Mouse (Mus musculus): ENCODE data around the gene Tmtc1.

The Tmtc1 gene

GRCm38 (mm10) chr6:148443726-148444701 is at the start of gene Tmtc1:
Gene Tmtc1, minus strand, starts transcription at chr6:148444389.
- peak; percentile 84 for DNase-seq

DNA sequence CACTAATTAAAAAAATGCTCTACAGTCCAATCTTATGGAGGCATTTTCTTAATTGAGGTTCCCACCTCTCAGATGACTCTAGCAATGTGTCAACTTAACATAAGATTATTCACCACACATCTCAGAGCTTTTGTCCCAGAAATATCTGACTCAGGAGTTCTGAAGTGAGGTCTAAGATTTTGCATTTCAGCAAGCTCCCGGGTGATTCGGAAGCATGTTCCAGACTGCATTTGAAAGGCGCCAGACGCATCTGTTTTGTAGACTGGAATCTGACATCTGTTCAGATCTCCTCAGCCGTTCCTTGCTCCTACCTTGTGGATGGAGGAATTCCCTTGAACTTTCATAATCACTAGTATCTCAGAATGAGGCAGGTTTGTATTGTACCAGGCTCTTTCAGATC is 47.7 kb upstream of the Tmtc1 start:
- no peak for DNase-seq

GRCm38 (mm10) chr6:148486756-148487155 is 42.6 kb upstream of the Tmtc1 start:
- no peak for DNase-seq

- DNase-seq = no peak
Observed at GRCm38 (mm10) chr6:148481894-148482293, 37.7 kb upstream of the Tmtc1 start.

GRCm38 (mm10) chr6:148479671-148480237 is 35.6 kb upstream of the Tmtc1 start:
- DNase-seq = no peak

- no peak for DNase-seq
Observed at GRCm38 (mm10) chr6:148478350-148478749, 34.2 kb upstream of the Tmtc1 start.

DNA sequence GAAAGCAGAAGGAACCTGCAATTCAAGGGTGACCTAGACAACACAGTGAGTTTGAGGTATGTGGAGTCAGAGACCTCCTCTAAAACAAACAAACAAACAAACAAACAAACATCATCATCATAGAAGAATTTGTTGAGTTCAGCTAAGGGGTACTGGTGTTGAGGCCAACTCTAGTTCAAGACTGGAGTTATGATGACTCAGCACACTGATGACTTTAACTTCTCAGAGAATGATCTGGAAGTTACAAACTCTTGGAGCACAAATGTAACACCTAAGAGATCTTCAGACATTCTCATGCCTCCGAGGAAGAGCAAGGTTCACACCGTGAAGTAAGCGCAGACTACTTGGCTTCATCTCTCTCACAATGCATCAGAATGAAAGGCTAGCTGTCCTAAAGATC is 28.1 kb upstream of the Tmtc1 start:
- no peak for DNase-seq

- DNase-seq = peak; percentile 44
Observed at GRCm38 (mm10) chr6:148467924-148468389, 23.8 kb upstream of the Tmtc1 start.

DNA sequence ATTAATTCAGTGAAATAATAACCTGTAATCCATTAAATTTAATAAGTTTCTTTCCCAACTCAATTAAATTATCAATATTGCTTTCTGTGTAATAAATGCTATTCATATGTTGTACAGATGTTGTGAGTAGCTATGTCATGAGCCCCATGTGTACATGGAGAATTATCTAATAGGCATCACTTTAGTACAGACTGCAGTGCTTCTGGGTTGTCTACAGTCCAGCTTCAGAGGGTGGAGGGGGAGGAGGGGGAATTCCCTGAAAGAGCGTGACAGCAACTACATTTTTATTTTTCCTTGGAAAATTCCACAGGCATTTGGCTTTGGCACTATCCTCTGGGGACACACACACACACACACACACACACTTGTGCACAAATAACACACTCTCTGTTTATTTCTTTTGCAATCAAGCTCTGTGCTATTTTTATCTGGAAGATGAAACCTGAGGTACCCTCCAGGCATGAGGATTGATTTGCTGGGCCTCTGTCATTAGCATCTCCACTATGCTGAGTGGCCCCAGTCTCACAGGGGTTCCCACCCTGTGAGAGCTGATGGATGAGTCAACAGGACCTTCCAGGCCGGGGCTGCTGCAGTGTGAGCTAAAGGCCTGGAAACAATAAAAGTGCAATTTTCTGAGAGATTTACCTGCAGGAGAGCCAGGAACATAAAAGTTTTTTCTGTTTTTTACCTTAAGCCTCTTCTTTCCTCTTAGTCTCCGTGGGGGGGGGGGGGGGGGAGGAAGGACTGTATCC is 23.2 kb upstream of the Tmtc1 start:
- peak; percentile 19 for DNase-seq

GRCm38 (mm10) chr6:148459636-148460035 is 15.4 kb upstream of the Tmtc1 start:
- no peak for DNase-seq

DNA sequence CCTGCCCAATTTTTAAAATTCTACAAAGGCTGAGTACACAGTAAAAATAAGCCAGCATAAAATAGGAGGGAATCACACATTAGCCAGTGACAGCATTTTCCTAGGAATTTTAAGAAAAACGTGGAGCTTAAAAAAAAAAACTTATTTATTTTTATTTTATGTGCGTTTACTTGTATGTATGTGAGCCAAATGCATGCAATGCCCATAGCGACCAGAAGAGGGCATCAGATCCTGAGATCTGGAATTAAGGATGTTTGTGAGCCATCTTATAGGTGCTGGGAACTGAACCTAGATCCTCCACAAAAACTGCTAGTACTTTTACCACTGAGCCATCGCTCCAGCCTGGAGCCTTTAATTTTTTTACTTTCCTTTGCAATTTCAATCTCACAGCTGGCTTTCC is 11.3 kb upstream of the Tmtc1 start:
- DNase-seq = no peak

DNA sequence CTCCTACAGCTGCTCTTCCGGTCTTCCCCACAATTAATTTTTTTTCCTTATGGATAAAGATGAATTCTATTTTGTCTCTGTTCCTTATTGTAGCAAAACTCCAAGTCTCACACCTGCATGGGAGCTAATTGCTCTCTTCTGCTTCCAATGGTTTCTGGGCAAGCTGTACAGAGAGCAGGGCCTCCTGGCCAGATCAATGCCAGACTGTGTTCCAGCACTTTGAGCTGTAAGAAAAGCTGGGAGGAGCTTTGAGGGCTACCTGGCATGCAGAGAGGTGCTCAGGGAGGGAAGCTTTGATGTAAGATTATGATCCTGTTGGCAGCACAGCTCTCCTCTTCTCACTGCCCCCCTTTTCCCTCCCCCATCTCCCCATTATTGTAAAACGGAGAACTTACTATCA is 10.6 kb upstream of the Tmtc1 start:
- no peak for DNase-seq

GRCm38 (mm10) chr6:148448151-148448550 is 4.0 kb upstream of the Tmtc1 start:
- no peak for DNase-seq

- DNase-seq = no peak
Observed at GRCm38 (mm10) chr6:148446113-148446512, 1.9 kb upstream of the Tmtc1 start.

DNA sequence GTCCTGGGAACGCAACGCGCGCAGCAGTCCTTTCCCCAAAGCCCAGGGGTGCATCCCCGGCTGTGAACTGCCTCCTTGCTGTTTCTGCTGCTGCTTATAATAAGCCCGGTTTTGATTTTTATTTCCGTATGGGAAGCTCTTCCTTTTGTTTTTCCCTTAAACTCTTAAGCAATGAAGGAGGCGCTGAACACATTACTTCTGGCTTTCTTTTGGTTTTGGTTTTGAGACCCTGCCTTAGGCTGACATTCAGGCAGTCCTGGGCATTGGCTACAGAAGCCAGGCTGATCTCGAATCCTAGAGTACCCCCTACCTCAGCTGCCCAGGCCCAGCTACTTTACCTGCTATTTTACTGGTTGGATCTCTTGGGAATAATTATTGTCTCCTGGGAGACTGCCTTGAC is 607 bp upstream of the Tmtc1 start:
- no peak for DNase-seq

- DNase-seq = peak; percentile 14
Observed at GRCm38 (mm10) chr6:148443291-148443725, 881 bp downstream of the Tmtc1 start.

DNA sequence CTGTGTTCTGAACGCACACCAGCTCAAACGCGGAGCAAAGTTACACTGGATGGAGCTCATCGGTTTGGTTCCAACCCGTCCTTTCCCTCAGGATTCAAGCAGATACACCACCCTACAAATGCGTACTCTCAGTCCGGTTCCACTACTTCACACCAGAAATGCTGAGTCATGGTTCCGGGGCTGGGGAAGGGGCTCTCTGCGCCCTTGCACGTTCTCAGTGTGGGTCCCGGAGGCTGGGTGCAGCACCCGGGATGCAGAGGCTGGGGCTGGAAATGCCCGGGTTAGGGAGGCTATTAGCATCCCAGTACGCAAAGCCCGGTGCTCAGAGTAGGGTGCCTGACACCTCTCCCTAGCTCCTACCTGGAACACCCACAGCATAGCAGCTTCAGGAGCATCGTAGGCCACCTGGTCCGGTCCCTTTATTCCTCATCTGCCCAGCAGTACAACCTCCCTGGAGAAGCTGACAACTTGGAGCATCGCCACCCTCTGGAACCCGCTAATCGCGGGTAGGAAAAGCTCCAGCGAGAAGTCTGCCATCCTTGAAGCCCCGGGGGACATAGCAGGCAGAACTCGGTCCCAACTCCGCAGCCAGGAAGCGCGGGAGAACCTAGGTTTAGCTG is 1.4 kb downstream of the Tmtc1 start:
- peak; percentile 31 for DNase-seq

GRCm38 (mm10) chr6:148441871-148442270 is 2.3 kb downstream of the Tmtc1 start:
- peak; percentile 14 for DNase-seq

- DNase-seq = no peak
Observed at GRCm38 (mm10) chr6:148439101-148439500, 5.1 kb downstream of the Tmtc1 start.

DNA sequence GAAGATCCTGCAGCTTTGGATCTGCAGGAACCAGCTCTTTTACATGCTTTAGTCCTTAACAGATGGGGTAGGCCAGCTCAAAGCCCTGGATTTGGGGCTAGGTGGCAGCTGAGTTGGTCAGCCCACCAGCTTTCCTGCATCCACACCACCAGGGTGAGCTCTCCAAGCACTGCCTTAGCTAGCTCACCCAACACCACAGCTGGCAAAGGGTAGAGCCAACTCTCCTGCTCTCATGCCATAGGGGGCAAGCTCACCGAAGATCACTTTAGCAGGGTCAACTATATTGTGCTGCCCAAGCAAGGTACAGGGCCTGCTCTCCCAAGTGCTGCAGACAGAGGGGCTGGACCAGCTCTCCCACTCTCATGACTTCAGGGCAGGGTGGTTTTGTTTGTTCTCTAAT is 6.6 kb downstream of the Tmtc1 start:
- no peak for DNase-seq

- DNase-seq = no peak
Observed at GRCm38 (mm10) chr6:148436441-148437001, 7.7 kb downstream of the Tmtc1 start.

DNA sequence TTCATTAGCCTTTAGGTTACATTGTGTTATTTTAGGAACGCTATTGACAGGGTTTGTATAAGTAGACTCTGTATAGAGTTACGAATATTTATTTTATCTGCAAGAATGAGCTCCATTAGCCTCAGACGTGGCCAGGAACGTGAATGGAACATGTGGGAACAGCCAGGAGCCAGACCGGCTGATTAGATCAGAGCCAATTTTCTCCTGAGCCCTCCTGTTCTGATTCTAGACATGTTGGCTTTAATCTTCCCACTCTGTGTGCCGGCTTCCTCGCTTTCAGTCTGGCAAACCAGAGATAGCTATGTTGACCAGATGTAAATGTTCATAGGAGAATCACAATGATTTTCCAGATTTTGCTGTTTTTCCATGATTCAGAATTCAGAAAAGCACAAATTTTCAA is 22.6 kb downstream of the Tmtc1 start:
- no peak for DNase-seq

DNA sequence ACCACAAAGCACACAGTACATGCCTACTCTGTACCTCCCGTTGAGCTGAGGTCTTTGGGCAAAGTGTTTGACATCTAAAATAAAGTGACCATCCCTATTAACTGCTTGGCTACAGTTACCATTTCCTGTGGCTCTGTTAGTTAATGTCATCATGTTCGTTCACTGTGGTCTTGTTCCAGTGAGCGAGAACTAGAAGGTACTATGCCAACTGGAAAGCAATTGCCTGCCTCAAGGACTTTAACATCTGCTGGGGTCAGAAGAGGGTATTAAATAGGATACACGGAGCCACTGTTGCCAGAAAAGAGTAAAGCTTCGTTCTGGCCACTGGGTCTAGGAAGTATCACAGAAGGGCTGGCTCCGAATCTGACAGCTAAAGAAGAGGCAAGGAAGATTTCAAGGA is 23.8 kb downstream of the Tmtc1 start:
- no peak for DNase-seq
